Mouse (Mus musculus) neural tube, embryonic 14.5 days (tissue): Measurements from ENCODE around the gene Taldo1. TPM values are rescaled to one million over a fixed set of nuclear protein-coding genes. Genes with fewer than 3 reads are reported as not detected.

Experiments
- ATAC-seq: fragments of 200-750 bp; cut with Nextera tagmentation; 2 replicates; pipeline ENCODE4 v1.8.0; 2017; ENCODE audit warnings: low read depth, mild to moderate bottlenecking, moderate TSS enrichment, moderate library complexity
- H3K27ac ChIP-seq: fragments of 300-500 bp; sonication (generic); 2 replicates; pipeline ENCODE4 v1.5.1; 2014; ENCODE audit warnings: low read depth, mild to moderate bottlenecking, control low read depth, low read length, moderate library complexity, mixed read lengths
- H3K27me3 ChIP-seq: fragments of 300-500 bp; sonication (generic); 2 replicates; pipeline ENCODE4 v1.6.1; 2014; ENCODE audit warnings: low read length; ENCODE audit not compliant: control insufficient read depth, insufficient read depth
- H3K36me3 ChIP-seq: fragments of 300-500 bp; sonication (generic); 2 replicates; pipeline ENCODE4 v1.6.1; 2014; ENCODE audit warnings: low read length, mixed read lengths; ENCODE audit not compliant: control insufficient read depth, insufficient read depth
- H3K4me1 ChIP-seq: fragments of 300-500 bp; sonication (generic); 2 replicates; pipeline ENCODE4 v1.6.1; 2014; ENCODE audit warnings: low read length; ENCODE audit not compliant: control insufficient read depth, insufficient read depth
- H3K4me2 ChIP-seq: fragments of 300-500 bp; sonication (generic); 2 replicates; pipeline ENCODE4 v1.6.1; 2014; ENCODE audit warnings: mild to moderate bottlenecking, low read depth, low read length, control low read depth
- H3K4me3 ChIP-seq: fragments of 300-500 bp; sonication (generic); 2 replicates; pipeline ENCODE4 v1.5.1; 2014; ENCODE audit warnings: low read depth, low read length, control low read depth, mixed read lengths
- H3K9ac ChIP-seq: fragments of 300-500 bp; sonication (generic); replicated peaks from 2 replicates; pipeline ENCODE4 v1.6.1; 2014; ENCODE audit warnings: low read depth, mild to moderate bottlenecking, control low read depth, low read length, mixed read lengths
- H3K9me3 ChIP-seq: fragments of 300-500 bp; sonication (generic); 2 replicates; pipeline ENCODE4 v1.6.1; 2016; ENCODE audit warnings: low read length; ENCODE audit not compliant: control insufficient read depth
- WGBS: fragments of 180-500 bp; shearing (Covaris S2); extraction: QIAGEN DNeasy Blood & Tissue Kit; methylation state at CpG from one replicate; pipeline ENCODE4 v1.1.7; 2014; 5-methylcytosine and 5-hydroxymethylcytosine counted together
- polyA plus RNA-seq: library from polyadenylated mRNA; unstranded; fragments of >200 nt; fragmentation: Nextera tagmentation; extraction: Ambion mirVana; gene quantifications from 2 replicates; pipeline ENCODE4 v1.2.1, GENCODE M21; 2014

The Taldo1 gene
- polyA plus RNA-seq, 1 experiment from 2014 or later, result 265 TPM

GRCm38 (mm10) chr7:141363106-141363751 is 28.8 kb upstream of the Taldo1 start:
- H3K9me3 ChIP-seq, result no peaks in the 10 kb centered on the region
- ATAC-seq, result peak; percentile 56; the same call in 1 of the 2 replicates
- 59% methylated on average over 4 of the region's 4 CpGs for WGBS

GRCm38 (mm10) chr7:141363752-141364125 is 28.3 kb upstream of the Taldo1 start:
- peak; percentile 24; the same call in 1 of the 2 replicates for ATAC-seq
- no peak overlapping the region for H3K4me2 ChIP-seq
- WGBS, result 79% methylated on average over 2 of the region's 2 CpGs
- peaks cover 9% of the 10 kb centered on the region; the same call in 1 of the 2 replicates for H3K27me3 ChIP-seq
- H3K36me3 ChIP-seq, result no peaks in the 10 kb centered on the region
- no peaks in the 10 kb centered on the region for H3K4me1 ChIP-seq
- no peaks in the 10 kb centered on the region for H3K9me3 ChIP-seq
- H3K4me3 ChIP-seq, result no peak overlapping the region
- no peak overlapping the region for H3K9ac ChIP-seq
- H3K27ac ChIP-seq, result no peak overlapping the region

More at GRCm38 (mm10) chr7:141363106-141363751, 28.8 kb upstream of the Taldo1 start:
- H3K4me3 ChIP-seq, result no peak overlapping the region
- no peaks in the 10 kb centered on the region for H3K36me3 ChIP-seq
- no peaks in the 10 kb centered on the region for H3K4me1 ChIP-seq
- peaks cover 9% of the 10 kb centered on the region; the same call in 1 of the 2 replicates for H3K27me3 ChIP-seq
- no peak overlapping the region for H3K9ac ChIP-seq
- no peak overlapping the region for H3K27ac ChIP-seq
- no peak overlapping the region for H3K4me2 ChIP-seq

GRCm38 (mm10) chr7:141364349-141365048 is 27.5 kb upstream of the Taldo1 start:
- H3K27ac ChIP-seq, result no peak overlapping the region
- H3K9me3 ChIP-seq, result no peaks in the 10 kb centered on the region
- H3K4me1 ChIP-seq, result no peaks in the 10 kb centered on the region
- no peak for ATAC-seq
- H3K9ac ChIP-seq, result no peak overlapping the region
- no peak overlapping the region for H3K4me3 ChIP-seq
- no peak overlapping the region for H3K4me2 ChIP-seq
- WGBS, result 83% methylated on average over 5 of the region's 5 CpGs
- H3K36me3 ChIP-seq, result no peaks in the 10 kb centered on the region
- H3K27me3 ChIP-seq, result peaks cover 9% of the 10 kb centered on the region; the same call in 1 of the 2 replicates

- H3K36me3 ChIP-seq, result no peaks in the 10 kb centered on the region
- 77% methylated on average over 3 of the region's 3 CpGs for WGBS
These were observed 27.0 kb upstream of the Taldo1 start for GRCm38 (mm10) chr7:141365049-141365445.

GRCm38 (mm10) chr7:141367358-141367757 is 24.6 kb upstream of the Taldo1 start:
- WGBS, result 86% methylated on average over 4 of the region's 4 CpGs
- no peak for ATAC-seq
- H3K27ac ChIP-seq, result no peak overlapping the region

More at GRCm38 (mm10) chr7:141365049-141365445, 27.0 kb upstream of the Taldo1 start:
- no peak overlapping the region for H3K9ac ChIP-seq
- no peak overlapping the region for H3K4me2 ChIP-seq
- no peaks in the 10 kb centered on the region for H3K9me3 ChIP-seq
- H3K4me1 ChIP-seq, result no peaks in the 10 kb centered on the region
- ATAC-seq, result no peak
- H3K4me3 ChIP-seq, result no peak overlapping the region
- peaks cover 9% of the 10 kb centered on the region; the same call in 1 of the 2 replicates for H3K27me3 ChIP-seq
- H3K27ac ChIP-seq, result no peak overlapping the region

GRCm38 (mm10) chr7:141369918-141370317 is 22.1 kb upstream of the Taldo1 start:
- H3K9ac ChIP-seq, result no peak overlapping the region
- WGBS, result 63% methylated on average over 5 of the region's 5 CpGs
- ATAC-seq, result no peak
- no peaks in the 10 kb centered on the region for H3K36me3 ChIP-seq
- H3K4me1 ChIP-seq, result no peaks in the 10 kb centered on the region
- no peak overlapping the region for H3K27ac ChIP-seq
- H3K27me3 ChIP-seq, result no peaks in the 10 kb centered on the region
- H3K9me3 ChIP-seq, result no peaks in the 10 kb centered on the region
- no peak overlapping the region for H3K4me2 ChIP-seq
- no peak overlapping the region for H3K4me3 ChIP-seq

More at GRCm38 (mm10) chr7:141367358-141367757, 24.6 kb upstream of the Taldo1 start:
- Histone ChIP-seq H3K9me3 (no peaks in the 10 kb centered on the region), H3K4me3 (no peak overlapping the region), H3K27me3 (0 out of 2 replicates have a peak, but pooled peaks cover 2% of the 10 kb centered on the region), H3K4me2 (no peak overlapping the region), H3K4me1 (no peaks in the 10 kb centered on the region), H3K36me3 (no peaks in the 10 kb centered on the region), H3K9ac (no peak overlapping the region)

GRCm38 (mm10) chr7:141371942-141372595 is 19.9 kb upstream of the Taldo1 start:
- Histone ChIP-seq H3K36me3 (no peaks in the 10 kb centered on the region), H3K27me3 (no peaks in the 10 kb centered on the region), H3K27ac (no peak overlapping the region), H3K4me1 (no peaks in the 10 kb centered on the region), H3K9ac (no peak overlapping the region), H3K4me2 (no peak overlapping the region), H3K9me3 (no peaks in the 10 kb centered on the region), H3K4me3 (no peak overlapping the region)
- no peak for ATAC-seq
- 74% methylated on average over 6 of the region's 6 CpGs for WGBS

GRCm38 (mm10) chr7:141373611-141374010 is 18.4 kb upstream of the Taldo1 start:
- H3K27ac ChIP-seq, result no peak overlapping the region
- no peak overlapping the region for H3K4me3 ChIP-seq
- H3K9ac ChIP-seq, result no peak overlapping the region
- ATAC-seq, result no peak
- no peak overlapping the region for H3K4me2 ChIP-seq
- WGBS, result 34% methylated on average over 6 of the region's 6 CpGs
- H3K27me3 ChIP-seq, result no peaks in the 10 kb centered on the region
- no peaks in the 10 kb centered on the region for H3K9me3 ChIP-seq
- H3K4me1 ChIP-seq, result no peaks in the 10 kb centered on the region
- H3K36me3 ChIP-seq, result no peaks in the 10 kb centered on the region

GRCm38 (mm10) chr7:141374399-141374798 is 17.6 kb upstream of the Taldo1 start:
- Histone ChIP-seq H3K9me3 (no peaks in the 10 kb centered on the region), H3K9ac (no peak overlapping the region), H3K4me2 (no peak overlapping the region), H3K27ac (no peak overlapping the region), H3K4me3 (no peak overlapping the region), H3K27me3 (no peaks in the 10 kb centered on the region), H3K4me1 (no peaks in the 10 kb centered on the region), H3K36me3 (no peaks in the 10 kb centered on the region)
- no peak for ATAC-seq
